Mouse (Mus musculus) 416B (cell line): ENCODE measurements at regions not wholly inside any gene's neighbourhood (a gene's known extent, or its start where the extent isn't known, plus 50 kb on each side); places are given as distances from the start of the nearest gene placed in this dataset.
A peak's percentile ranks its signal among the peaks of the same experiment; 100 is the strongest.

ENCODE experiments used
- DNase-seq: peaks from one replicate; pipeline ENCODE4 v3.0.0; 2011; ENCODE audit warnings: low read depth

GRCm38 (mm10) chr11:56165759-56166158, 124.9 kb upstream of the Nmur2 start:
- DNase-seq: no peak

DNA sequence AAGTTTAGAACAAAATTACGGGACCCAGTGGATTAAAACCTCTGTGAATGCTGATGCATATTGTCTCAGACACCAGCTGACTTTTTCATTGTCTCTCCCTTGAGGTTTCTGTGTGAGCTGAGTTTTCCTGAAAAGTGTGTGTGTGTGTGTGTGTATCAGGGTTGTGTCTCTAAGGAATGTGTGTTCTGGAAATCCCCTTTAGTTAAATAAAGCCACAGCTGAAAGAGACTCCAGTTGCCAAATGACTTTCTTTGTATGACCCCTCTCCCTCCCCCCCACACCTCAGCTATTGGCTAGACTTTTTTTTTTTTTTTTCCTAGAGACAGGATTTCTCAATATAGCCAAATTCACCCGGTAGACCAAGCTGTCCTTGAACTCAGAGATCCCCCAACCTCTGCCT, 119.5 kb upstream of the Nmur2 start:
- DNase-seq: no peak

GRCm38 (mm10) chr11:56159412-56160074, 118.7 kb upstream of the Nmur2 start:
- DNase-seq: peak; percentile 26

DNA sequence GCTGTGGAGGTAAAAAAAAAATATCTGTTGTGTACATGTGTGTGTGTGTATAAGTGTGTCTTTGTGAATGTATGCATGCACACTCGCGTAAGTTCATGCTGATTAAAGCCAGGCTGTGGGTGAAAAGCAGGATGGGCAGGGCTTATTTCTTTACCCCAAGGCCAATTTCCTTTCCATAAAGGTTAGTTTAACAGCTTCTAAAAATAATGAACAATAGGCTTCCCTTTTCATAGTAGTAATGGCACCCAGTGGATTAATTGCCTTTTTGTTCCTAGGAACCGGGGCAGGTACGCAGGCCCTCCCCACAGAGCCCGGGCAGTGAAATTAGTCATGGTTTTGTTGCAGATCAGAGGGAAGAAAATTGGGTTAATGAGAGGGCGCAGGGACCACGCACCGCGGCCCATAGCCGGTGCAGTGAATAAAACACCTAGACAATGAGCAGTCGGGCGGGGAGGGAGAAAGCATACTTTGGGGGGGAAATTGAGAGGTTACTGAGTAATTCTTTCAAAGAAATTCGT, 110.1 kb upstream of the Nmur2 start:
- DNase-seq: no peak

DNA sequence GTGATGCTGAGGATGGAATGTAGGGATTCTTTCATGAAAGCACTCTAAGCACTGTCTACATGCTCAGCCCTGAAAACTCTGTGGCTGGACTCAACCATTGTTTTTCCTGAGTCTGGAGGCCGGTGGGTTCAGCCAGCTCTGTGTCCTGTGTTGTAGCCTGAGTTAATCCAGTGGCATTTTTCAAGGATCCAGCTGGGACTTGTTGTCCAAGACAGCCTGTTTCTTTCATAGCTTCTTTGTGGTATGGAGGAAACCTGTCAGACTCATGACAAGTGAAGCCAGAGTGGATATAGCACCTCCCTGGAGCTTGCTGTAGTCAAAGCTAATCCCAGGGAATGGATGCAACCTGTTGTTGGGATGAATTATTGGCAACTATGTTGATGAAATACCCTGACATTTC, 108.9 kb upstream of the Nmur2 start:
- no peak for DNase-seq

DNA sequence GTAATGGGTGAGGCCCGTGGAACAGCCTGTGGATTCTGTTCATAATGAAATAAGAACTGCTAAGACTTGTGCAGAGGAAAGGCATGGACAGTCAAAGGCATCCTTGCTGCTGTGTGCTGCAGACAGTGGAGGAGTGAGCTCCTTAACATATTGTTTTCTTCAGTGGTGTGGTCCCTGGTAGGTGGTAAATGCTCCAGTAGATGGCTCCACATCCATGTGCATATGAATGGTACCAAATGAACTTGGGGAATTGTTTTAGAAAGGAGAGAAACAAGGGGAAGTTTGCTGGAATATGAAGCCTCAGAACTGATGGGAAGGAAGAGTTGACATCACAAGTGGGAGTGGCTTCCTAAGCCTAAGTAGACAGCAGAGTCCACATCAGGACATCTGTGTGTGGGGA, 108.1 kb upstream of the Nmur2 start:
- DNase-seq: no peak

- no peak for DNase-seq
Measured at GRCm38 (mm10) chr11:56146708-56147107, 105.9 kb upstream of the Nmur2 start.

DNA sequence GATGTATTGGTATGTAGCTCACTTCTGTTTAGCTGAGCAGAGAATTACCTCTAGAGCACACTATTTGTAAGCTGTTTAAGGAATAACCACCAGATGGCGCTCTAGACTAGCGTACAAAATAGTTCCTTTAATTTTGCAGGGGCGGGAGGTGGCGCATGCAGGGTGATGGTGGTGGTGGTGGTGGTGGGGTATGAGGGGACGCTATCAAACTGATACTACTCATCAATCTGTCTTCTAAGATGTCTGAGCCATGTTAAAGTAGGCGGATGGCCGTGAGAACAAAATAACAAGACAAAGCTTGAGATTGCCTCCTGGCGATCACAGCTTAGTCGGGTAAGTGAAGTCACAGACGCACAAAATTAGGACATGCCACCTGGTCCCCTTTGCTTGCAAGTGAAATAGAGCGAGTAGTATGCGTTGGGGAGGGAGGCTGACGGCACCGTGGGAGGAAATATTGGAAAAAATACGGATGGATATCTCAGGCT, 90.6 kb upstream of the Nmur2 start:
- peak; percentile 42 for DNase-seq

DNA sequence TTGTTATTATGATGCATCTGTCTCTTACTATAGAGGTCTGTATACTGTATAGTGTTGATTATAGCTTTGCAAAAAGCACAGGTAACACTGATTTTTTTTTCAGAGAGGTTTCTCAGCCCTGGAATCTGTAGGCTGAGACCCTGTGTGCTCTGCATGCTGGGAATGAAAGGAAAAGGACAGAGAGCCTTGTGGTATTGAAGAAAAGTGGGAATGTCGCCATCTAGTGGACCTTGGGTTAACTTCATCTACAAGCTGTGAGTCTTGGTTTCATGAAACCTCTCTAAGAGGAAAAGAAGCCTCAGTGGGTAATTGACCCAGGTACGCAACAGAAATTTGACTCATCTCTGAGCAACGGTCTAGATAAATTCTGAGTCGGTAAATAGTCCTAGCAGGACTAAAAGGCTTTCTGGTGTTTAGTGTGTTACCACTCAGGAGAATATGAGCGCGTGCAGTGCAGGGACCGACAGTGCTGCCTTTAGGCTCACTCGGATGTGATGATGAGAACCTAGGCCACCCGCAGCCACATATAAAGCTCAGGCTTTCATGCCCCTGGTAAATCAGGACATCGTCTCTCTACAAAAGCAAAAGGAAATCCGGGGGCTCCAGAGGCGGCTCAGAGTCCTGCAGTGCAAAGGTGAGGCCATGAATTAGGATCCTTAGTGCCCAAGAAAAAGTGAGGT, 75.9 kb upstream of the Nmur2 start:
- peak; percentile 26 for DNase-seq

- peak; percentile 69 for DNase-seq
Measured at GRCm38 (mm10) chr11:56107929-56108328, 67.1 kb upstream of the Nmur2 start.

DNA sequence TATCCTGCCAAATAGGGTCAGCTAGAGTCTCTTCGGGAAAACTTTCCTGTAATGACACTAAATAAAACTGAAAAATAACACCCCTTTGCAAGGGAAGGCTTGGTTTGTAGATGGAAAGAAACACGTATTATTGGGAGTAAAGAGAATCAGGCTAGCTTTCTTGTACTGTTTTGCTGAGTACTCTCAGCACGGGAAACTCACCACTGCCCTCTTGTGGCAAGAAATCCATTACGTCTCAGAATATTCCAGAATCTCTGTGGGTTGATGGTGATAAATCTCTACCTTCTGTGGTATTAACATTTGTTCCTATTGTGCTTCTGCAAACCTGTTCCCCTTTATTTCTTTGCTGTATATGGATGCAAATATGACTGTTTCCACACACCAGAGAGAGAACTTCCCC, 64.8 kb upstream of the Nmur2 start:
- DNase-seq: peak; percentile 35

- DNase-seq: no peak
Measured at GRCm38 (mm10) chr11:56092891-56093290, 52.1 kb upstream of the Nmur2 start.
